Mouse (Mus musculus) Patski (cell line): ENCODE results near the gene Gm11237. TPM values are rescaled to one million over a fixed set of nuclear protein-coding genes. Genes with fewer than 3 reads are reported as not detected.
"Not testable (repeated sequence)": the region's sequence is repeated elsewhere in the genome, so short reads cannot be mapped to it uniquely, and the experiment has no call there.

ENCODE experiments used
- ATAC-seq: fragments of 100-300 bp; one replicate; pipeline ENCODE4 v1.8.0; 2021
- CTCF ChIA-PET: fragments of 350-600 bp; sonication (Branson Sonifier 250); formaldehyde crosslinking; loops from one replicate; lab custom pipeline; 2022; ENCODE audit warnings: inconsistent platforms; lab: Charles Lee
- POLR2A ChIA-PET: fragments of 350-600 bp; sonication (Branson Sonifier 250); formaldehyde crosslinking; loops from one replicate; lab custom pipeline; 2022; ENCODE audit warnings: antibody characterized with exemption, inconsistent platforms; lab: Charles Lee
- DNase-seq: peaks from one replicate; pipeline ENCODE4 v3.0.0-alpha.2; 2011; ENCODE audit warnings: low read depth, low spot score
- H3K27me3 ChIP-seq: fragments of 371-371 bp; one replicate; pipeline ENCODE4 v1.5.1; 2021
- CTCF ChIP-seq: fragments of 100-300 bp; IDR thresholded peaks from one replicate; pipeline ENCODE4 v1.5.1; 2021
- in situ Hi-C: fragments of 300-500 bp; cut with MboI; formaldehyde crosslinking; loops from 3 replicates; pipeline ENCODE4 v1.11.1; 2018; ENCODE audit warnings: low pct_unique_long_range_greater_than_20kb, mixed read lengths
- polyA plus RNA-seq: library from polyadenylated mRNA; unstranded; gene quantifications from one replicate; pipeline ENCODE4 v1.2.3, GENCODE M21; 2021

Gm11237 gene
- polyA plus RNA-seq, result not detected

- ATAC-seq, DNase-seq, POLR2A ChIA-PET, in situ Hi-C loops, H3K27me3 ChIP-seq, CTCF ChIA-PET: not testable (repeated sequence)
Observed at GRCm38 (mm10) chr4:73622684-73623083, at the start of gene Gm11237. TSS of gene Gm11237 (plus strand) at chr4:73622984.

GRCm38 (mm10) chr4:73599248-73599647, 23.5 kb upstream of the Gm11237 start:
- CTCF ChIA-PET, result no interaction called here
- ATAC-seq, result no peak
- in situ Hi-C loops, result no loop called here
- POLR2A ChIA-PET, result no interaction called here
- TF ChIP-seq CTCF, result peak; percentile 27
- H3K27me3 ChIP-seq, result no peaks in the 10 kb centered on the region
- no peak for DNase-seq

- CTCF ChIA-PET, DNase-seq, POLR2A ChIA-PET, H3K27me3 ChIP-seq, ATAC-seq, in situ Hi-C loops: not testable (repeated sequence)
Observed at GRCm38 (mm10) chr4:73607581-73607980, 15.2 kb upstream of the Gm11237 start, which contains the start of gene Gm11238. TSS of gene Gm11238 (plus strand) at chr4:73607881.

- in situ Hi-C loops, POLR2A ChIA-PET, CTCF ChIA-PET, H3K27me3 ChIP-seq, DNase-seq, ATAC-seq: not testable (repeated sequence)
Observed at GRCm38 (mm10) chr4:73637821-73638220, 15.0 kb downstream of the Gm11237 start, which contains the start of gene Gm11236. TSS of gene Gm11236 (plus strand) at chr4:73638121.

GRCm38 (mm10) chr4:73661864-73662263, 39.1 kb downstream of the Gm11237 start:
- ATAC-seq, H3K27me3 ChIP-seq, POLR2A ChIA-PET, CTCF ChIA-PET, in situ Hi-C loops, DNase-seq: not testable (repeated sequence)

- DNase-seq, POLR2A ChIA-PET, in situ Hi-C loops, CTCF ChIA-PET, H3K27me3 ChIP-seq, ATAC-seq: not testable (repeated sequence)
Observed at GRCm38 (mm10) chr4:73668054-73668453, 45.3 kb downstream of the Gm11237 start, which contains the start of gene Gm11239. TSS of gene Gm11239 (plus strand) at chr4:73668354.

Other genes starting within 250 kb of the Gm11237 start
- gene Gm11487, start 217.9 kb upstream of the Gm11237 start, polyA plus RNA-seq, result not detected
- not detected for gene Gm11238, start 15.1 kb upstream of the Gm11237 start, polyA plus RNA-seq
- gene Gm11236, start 15.1 kb downstream of the Gm11237 start, polyA plus RNA-seq, result not detected
- not detected for gene Gm11239, start 45.4 kb downstream of the Gm11237 start, polyA plus RNA-seq
- gene Gm428, start 60.5 kb downstream of the Gm11237 start, polyA plus RNA-seq, result not detected
- gene Rasef, start 168.0 kb downstream of the Gm11237 start, polyA plus RNA-seq, result not detected